Mouse (Mus musculus): ENCODE data around the gene Adam19. TPM values are rescaled to one million over a fixed set of nuclear protein-coding genes. Genes with fewer than 3 reads are reported as not detected.

The Adam19 gene
- total and polyA plus RNA-seq, 3 experiments: 3.0 to 9.0 (median 4.5) TPM

DNA sequence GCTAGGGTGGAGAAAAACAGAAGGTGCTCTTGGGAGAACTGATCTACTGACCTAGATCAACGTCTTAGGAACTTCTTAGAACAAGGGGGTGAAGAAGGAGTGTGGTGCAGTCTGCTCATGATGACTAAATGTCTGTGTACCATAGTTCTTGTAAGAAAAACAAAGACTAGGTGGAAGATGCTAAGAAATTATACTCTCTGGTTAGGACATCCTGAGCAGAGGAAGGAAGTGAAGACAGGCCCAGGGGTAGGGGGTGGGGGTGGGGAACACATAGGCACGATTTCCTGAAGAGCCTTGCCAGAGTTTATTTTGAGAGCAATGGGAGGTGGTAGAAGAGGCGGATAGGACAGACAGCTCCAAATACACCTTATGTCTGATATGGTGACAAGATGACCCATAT is 27.6 kb downstream of the Adam19 start:
- dilution Hi-C loops (cut with MboI; ENCODE audit: extremely low pct_ligation_motif_present, extremely low pct_unique_long_range_greater_than_20kb, low sequenced_read_pairs) (no loop called here), in situ Hi-C loops (cut with MboI; ENCODE audit: low pct_ligation_motif_present, low pct_unique_long_range_greater_than_20kb, low sequenced_read_pairs) (no loop called here)
- Histone ChIP-seq H3K4me2 (ENCODE audit: insufficient read depth, low read depth, poor library complexity, severe bottlenecking) (no peak overlapping the region), H3K9ac (ENCODE audit: insufficient read depth, low read depth) (no peak overlapping the region), H3K27ac (ENCODE audit: insufficient read depth, low read depth) (no peak overlapping the region), H3K9me3 (replicated peaks; ENCODE audit: low read length) (no peaks in the 10 kb centered on the region), H3K79me2 (replicated peaks; ENCODE audit: control insufficient read depth, extremely low read depth, insufficient read depth, poor library complexity, severe bottlenecking) (no peaks in the 10 kb centered on the region), H3K4me1 (ENCODE audit: control insufficient read depth in 1 of 2, insufficient read depth in 2 of 2) (peaks cover 0 to 27% of the 10 kb centered on the region in 2 experiments; a peak in 2 of 4 replicates), H3K27me3 (replicated peaks) (no peaks in the 10 kb centered on the region), H3K4me3 (replicated peaks in 1 of 3; ENCODE audit: low read depth in 2 of 3, low read length in 2 of 3, poor library complexity in 1 of 3) (no peak overlapping the region), H3K36me3 (replicated peaks in 1 of 2; ENCODE audit: control insufficient read depth in 1 of 2, insufficient read depth in 1 of 2, low read length in 1 of 2) (no peaks in the 10 kb centered on the region)
- no peak for TF ChIP-seq TCF12 (IDR thresholded peaks at IDR 0.05; ENCODE audit: low read depth, low read length)
- TF ChIP-seq USF1 (IDR thresholded peaks at IDR 0.05; ENCODE audit: low read depth, low read length): no peak
- no peak for TF ChIP-seq CHD2 (IDR thresholded peaks at IDR 0.05; ENCODE audit: low read length)
- TF ChIP-seq PAX5 (IDR thresholded peaks at IDR 0.05; ENCODE audit: low read length): no peak
- TF ChIP-seq MXI1 (IDR thresholded peaks at IDR 0.05; ENCODE audit: low read depth, low read length): no peak
- no peak for TF ChIP-seq E2F4 (IDR thresholded peaks at IDR 0.05; ENCODE audit: insufficient replicate concordance, low read depth, low read length)
- no peak for TF ChIP-seq KAT2A (IDR thresholded peaks at IDR 0.05; ENCODE audit: insufficient replicate concordance, low read length)
- TF ChIP-seq POLR2AphosphoS2 (IDR thresholded peaks at IDR 0.05; ENCODE audit: low read depth, low read length): no peak
- TF ChIP-seq EP300 (IDR thresholded peaks at IDR 0.05; ENCODE audit: low read length): no peak
- TF ChIP-seq USF2 (conservative IDR thresholded peaks at IDR 0.05; ENCODE audit: low read depth, low read length): no peak
- no peak for TF ChIP-seq SMC3 (IDR thresholded peaks at IDR 0.05; ENCODE audit: low read depth, low read length)
- TF ChIP-seq MYC (IDR thresholded peaks at IDR 0.05; ENCODE audit: low read depth, low read length): no peak
- no peak for TF ChIP-seq UBTF (IDR thresholded peaks at IDR 0.05; ENCODE audit: low read depth, low read length)
- no peak for TF ChIP-seq ZNF384 (IDR thresholded peaks at IDR 0.05; ENCODE audit: low read depth, low read length)
- TF ChIP-seq RAD21 (IDR thresholded peaks at IDR 0.05; ENCODE audit: low read depth, low read length): no peak
- no peak for TF ChIP-seq MAX (IDR thresholded peaks at IDR 0.05; ENCODE audit: low read length)
- TF ChIP-seq MEF2A (IDR thresholded peaks at IDR 0.05; ENCODE audit: borderline replicate concordance, low read depth, low read length): no peak
- no peak for TF ChIP-seq NRF1 (IDR thresholded peaks at IDR 0.05; ENCODE audit: low read depth, low read length)
- DNase-seq (ENCODE audit: extremely low read depth): no peak

DNA sequence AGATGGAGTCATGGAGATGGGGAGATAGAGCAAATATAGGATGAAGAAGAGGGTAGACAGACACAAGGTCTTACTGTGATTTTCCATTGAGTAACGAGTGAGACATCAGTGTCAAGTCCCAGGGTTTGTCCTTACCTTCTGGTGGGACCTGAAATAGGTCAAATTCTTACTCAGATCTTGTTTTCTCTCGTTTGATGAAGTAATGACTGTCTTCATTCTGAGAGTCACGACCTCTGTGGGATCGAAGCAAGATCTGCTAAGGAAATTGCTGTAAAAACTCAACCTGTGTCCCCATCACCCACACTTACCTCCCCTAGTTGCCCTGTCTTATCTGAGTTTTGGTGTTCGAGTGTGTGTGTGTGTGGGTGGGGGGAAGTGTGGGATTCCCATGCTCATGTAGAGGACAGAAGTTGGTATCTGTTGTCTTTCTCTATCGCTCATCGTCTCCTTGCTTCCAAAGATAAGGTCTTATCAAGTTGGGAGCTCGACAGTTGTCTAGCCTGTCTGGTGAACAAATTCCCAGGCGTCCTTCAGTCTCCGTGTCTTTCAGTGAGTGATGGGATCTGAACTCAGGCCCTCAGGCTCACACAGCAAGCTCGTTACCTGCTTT is 28.1 kb downstream of the Adam19 start:
- Histone ChIP-seq H3K9me3 (replicated peaks; ENCODE audit: low read length) (no peaks in the 10 kb centered on the region), H3K27ac (ENCODE audit: insufficient read depth, low read depth) (no peak overlapping the region), H3K36me3 (replicated peaks in 1 of 2; ENCODE audit: control insufficient read depth in 1 of 2, insufficient read depth in 1 of 2, low read length in 1 of 2) (no peaks in the 10 kb centered on the region), H3K79me2 (replicated peaks; ENCODE audit: control insufficient read depth, extremely low read depth, insufficient read depth, poor library complexity, severe bottlenecking) (no peaks in the 10 kb centered on the region), H3K4me1 (ENCODE audit: control insufficient read depth in 1 of 2, insufficient read depth in 2 of 2) (peaks cover 0 to 27% of the 10 kb centered on the region in 2 experiments; a peak in 2 of 4 replicates), H3K4me3 (replicated peaks in 1 of 3; ENCODE audit: low read depth in 2 of 3, low read length in 2 of 3, poor library complexity in 1 of 3) (no peak overlapping the region), H3K9ac (ENCODE audit: insufficient read depth, low read depth) (no peak overlapping the region), H3K27me3 (replicated peaks) (no peaks in the 10 kb centered on the region), H3K4me2 (ENCODE audit: insufficient read depth, low read depth, poor library complexity, severe bottlenecking) (no peak overlapping the region)
- TF ChIP-seq MAX (IDR thresholded peaks at IDR 0.05; ENCODE audit: low read length): no peak
- TF ChIP-seq EP300 (IDR thresholded peaks at IDR 0.05; ENCODE audit: low read length): no peak
- no peak for TF ChIP-seq JUN (IDR thresholded peaks at IDR 0.05; ENCODE audit: insufficient read depth, low read depth, low read length)
- in situ Hi-C loops (cut with MboI; ENCODE audit: low pct_ligation_motif_present, low pct_unique_long_range_greater_than_20kb, low sequenced_read_pairs): no loop called here
- dilution Hi-C loops (cut with MboI; ENCODE audit: extremely low pct_ligation_motif_present, extremely low pct_unique_long_range_greater_than_20kb, low sequenced_read_pairs): no loop called here
- no peak for DNase-seq (ENCODE audit: extremely low read depth)
